Mouse (Mus musculus) ES-E14 (cell line): ENCODE data around the gene Cenpe. TPM values are rescaled to one million over a fixed set of nuclear protein-coding genes. Genes with fewer than 3 reads are reported as not detected.

Experiments
- DNase-seq: peaks from one replicate; pipeline ENCODE4 v3.0.0-alpha.2; 2013; ENCODE audit warnings: low read depth, low spot score
- H3K27ac ChIP-seq: 2 replicates; pipeline ENCODE4 v1.5.1; 2012; ENCODE audit warnings: low read depth, mild to moderate bottlenecking, low read length, moderate library complexity, mixed read lengths; ENCODE audit not compliant: poor library complexity, insufficient read depth, severe bottlenecking
- H3K36me3 ChIP-seq: 2 replicates; pipeline ENCODE4 v1.6.1; 2012; ENCODE audit warnings: mild to moderate bottlenecking, low read length, moderate library complexity, mixed read lengths; ENCODE audit not compliant: control insufficient read depth, poor library complexity, insufficient read depth, severe bottlenecking
- H3K4me1 ChIP-seq, 2 experiments: fragments of 150-350 bp in 1 of 2; sonication (generic) in 1 of 2; 2 replicates each; pipeline ENCODE4 v1.6.1; 2012; ENCODE audit warnings: low read length in 2 of 2, mild to moderate bottlenecking in 1 of 2, mixed read lengths in 1 of 2; ENCODE audit not compliant: control insufficient read depth in 2 of 2, insufficient read depth in 2 of 2, poor library complexity in 1 of 2
- H3K4me3 ChIP-seq, 2 experiments: fragments of 150-350 bp in 1 of 2; sonication (generic) in 1 of 2; 2 replicates each; pipeline ENCODE4 v1.5.1; 2012; ENCODE audit warnings: low read length in 2 of 2, low read depth in 1 of 2, mild to moderate bottlenecking in 1 of 2, mixed read lengths in 1 of 2; ENCODE audit not compliant: insufficient read depth in 1 of 2, poor library complexity in 1 of 2, severe bottlenecking in 1 of 2
- H3K9ac ChIP-seq: 2 replicates; pipeline ENCODE4 v1.6.1; 2012; ENCODE audit warnings: low read depth, mild to moderate bottlenecking, low read length, mixed read lengths; ENCODE audit not compliant: poor library complexity, insufficient read depth, severe bottlenecking
- H3K9me3 ChIP-seq: fragments of 150-350 bp; sonication (generic); 2 replicates; pipeline ENCODE4 v1.6.1; 2012; ENCODE audit warnings: low read depth, mild to moderate bottlenecking, low read length; ENCODE audit not compliant: control insufficient read depth, insufficient read depth
- CHD2 ChIP-seq: IDR thresholded peaks from 2 replicates; pipeline ENCODE4 v1.6.1; 2014; ENCODE audit warnings: mild to moderate bottlenecking, low read depth, low read length, inconsistent platforms
- HCFC1 ChIP-seq: IDR thresholded peaks from 2 replicates; pipeline ENCODE4 v1.6.1; 2012; ENCODE audit warnings: low read length, inconsistent platforms, borderline replicate concordance; ENCODE audit not compliant: insufficient read depth
- MAFK ChIP-seq: IDR thresholded peaks from 2 replicates; pipeline ENCODE4 v1.6.1; 2014; ENCODE audit warnings: mild to moderate bottlenecking, low read depth, low read length, inconsistent platforms; ENCODE audit not compliant: insufficient read depth
- ZC3H11A ChIP-seq: IDR thresholded peaks from 2 replicates; pipeline ENCODE4 v1.6.1; 2012; ENCODE audit warnings: low read depth, mild to moderate bottlenecking, inconsistent platforms, low read length, borderline replicate concordance
- ZNF384 ChIP-seq: IDR thresholded peaks from 2 replicates; pipeline ENCODE4 v1.6.1; 2012; ENCODE audit warnings: low read depth, low read length, inconsistent platforms
- in situ Hi-C, 2 experiments: fragments of 600-800 bp; cut with MboI; formaldehyde crosslinking; loops; one replicate each; pipeline ENCODE4 v1.15.1; 2025; ENCODE audit warnings: low sequenced_read_pairs in 2 of 2, inconsistent platforms in 1 of 2; ENCODE audit not compliant: unreplicated experiment in 2 of 2
- total RNA-seq: library from RNA; depleted of rRNA; stranded (reverse); fragments of 300-350 nt; gene quantifications from 2 replicates; pipeline ENCODE4 v1.2.3, GENCODE M21; 2012

Gene Cenpe
- total RNA-seq, 1 experiment = 30.8 TPM

GRCm38 (mm10) chr3:135307411-135308259 is 95.3 kb downstream of the Cenpe start, which contains the start of gene Slc9b2:
Gene Slc9b2, plus strand, starts transcription at chr3:135307700.
- no peaks in the 10 kb centered on the region for H3K9me3 ChIP-seq
- peaks cover 0 to 9% of the 10 kb centered on the region in 2 experiments; a peak in 1 of 4 replicates for H3K4me1 ChIP-seq
- in situ Hi-C loops = no loop called here
- H3K27ac ChIP-seq = no peak within 1 kb of the TSS
- H3K36me3 ChIP-seq = no peaks in the 10 kb centered on the region
- H3K9ac ChIP-seq = peak within 1 kb of the TSS; percentile 47; the same call in 1 of the 2 replicates
- H3K4me3 ChIP-seq = peak within 1 kb of the TSS; percentile 40 to 45; a peak in 3 of 4 replicates
- no peak for TF ChIP-seq MAFK
- TF ChIP-seq HCFC1 = no peak
- no peak for TF ChIP-seq ZC3H11A
- TF ChIP-seq CHD2 = no peak
- no peak for TF ChIP-seq ZNF384
- DNase-seq = no peak

DNA sequence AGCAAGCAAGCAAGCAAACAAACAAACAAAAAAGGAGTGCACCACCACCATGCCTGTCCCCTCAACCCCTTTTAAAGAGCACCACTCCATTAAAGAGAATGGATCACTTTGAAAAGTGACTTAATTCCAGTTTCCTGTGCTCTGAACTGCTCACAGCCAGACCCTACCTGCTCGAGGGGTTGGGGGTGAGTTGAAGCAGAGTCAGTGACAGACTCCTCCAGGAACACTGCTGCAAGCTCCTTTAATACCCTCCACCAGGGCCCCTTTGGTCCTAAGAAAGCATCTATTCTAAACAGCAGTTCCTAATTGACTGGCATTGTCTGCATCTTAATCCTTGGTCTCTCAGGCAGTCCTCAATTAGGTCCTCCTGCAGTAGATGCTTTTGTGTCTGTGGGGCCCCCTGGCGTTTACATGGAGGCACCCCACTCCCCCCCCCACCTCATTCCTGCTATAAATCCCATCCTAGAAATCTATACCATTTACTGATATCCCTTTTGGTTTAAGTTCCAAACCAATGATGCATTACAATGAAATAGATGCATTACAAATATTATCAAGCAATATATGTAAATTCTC is 100.7 kb downstream of the Cenpe start:
- Histone ChIP-seq H3K4me1 (peaks cover 0 to 3% of the 10 kb centered on the region in 2 experiments; a peak in 1 of 4 replicates), H3K4me3 (no peak overlapping the region), H3K36me3 (no peaks in the 10 kb centered on the region), H3K9me3 (no peaks in the 10 kb centered on the region), H3K9ac (no peak overlapping the region), H3K27ac (no peak overlapping the region)
- no peak for DNase-seq
- no peak for TF ChIP-seq CHD2
- no peak for TF ChIP-seq MAFK
- in situ Hi-C loops = no loop called here

GRCm38 (mm10) chr3:135313727-135314126 is 101.4 kb downstream of the Cenpe start:
- no peaks in the 10 kb centered on the region for H3K9me3 ChIP-seq
- H3K4me3 ChIP-seq = no peak overlapping the region
- no peak overlapping the region for H3K9ac ChIP-seq
- H3K36me3 ChIP-seq = no peaks in the 10 kb centered on the region
- TF ChIP-seq HCFC1 (no peak), ZC3H11A (no peak), ZNF384 (no peak), CHD2 (no peak), MAFK (no peak)
- in situ Hi-C loops = no loop called here
- no peak overlapping the region for H3K27ac ChIP-seq
- H3K4me1 ChIP-seq = no peaks in the 10 kb centered on the region
- DNase-seq = no peak

- no peak for DNase-seq
- H3K36me3 ChIP-seq = no peaks in the 10 kb centered on the region
- H3K9ac ChIP-seq = no peak overlapping the region
- in situ Hi-C loops = no loop called here
- no peaks in the 10 kb centered on the region for H3K4me1 ChIP-seq
- TF ChIP-seq MAFK (no peak), ZC3H11A (no peak), CHD2 (no peak), HCFC1 (no peak), ZNF384 (no peak)
- H3K9me3 ChIP-seq = no peaks in the 10 kb centered on the region
- no peak overlapping the region for H3K27ac ChIP-seq
- no peak overlapping the region for H3K4me3 ChIP-seq
These were observed 102.5 kb downstream of the Cenpe start for GRCm38 (mm10) chr3:135314811-135315210.
